Mouse (Mus musculus) testis, adult 2 months (tissue): ENCODE results near the gene Tmem156.
"Not testable (repeated sequence)": the region's sequence is repeated elsewhere in the genome, so short reads cannot be mapped to it uniquely, and the experiment has no call there.

Experiments used
- CTCF ChIP-seq: fragments of 200-500 bp; IDR thresholded peaks from 2 replicates; pipeline ENCODE4 v1.5.1; 2012; ENCODE audit warnings: low read depth, mild to moderate bottlenecking, inconsistent platforms, low read length, moderate library complexity; ENCODE audit not compliant: control insufficient read depth, insufficient read depth, insufficient replicate concordance
- POLR2A ChIP-seq: fragments of 200-500 bp; IDR thresholded peaks from 2 replicates; pipeline ENCODE4 v1.6.1; 2012; ENCODE audit warnings: low read depth, mild to moderate bottlenecking, inconsistent platforms, low read length, moderate library complexity; ENCODE audit not compliant: control insufficient read depth

DNA sequence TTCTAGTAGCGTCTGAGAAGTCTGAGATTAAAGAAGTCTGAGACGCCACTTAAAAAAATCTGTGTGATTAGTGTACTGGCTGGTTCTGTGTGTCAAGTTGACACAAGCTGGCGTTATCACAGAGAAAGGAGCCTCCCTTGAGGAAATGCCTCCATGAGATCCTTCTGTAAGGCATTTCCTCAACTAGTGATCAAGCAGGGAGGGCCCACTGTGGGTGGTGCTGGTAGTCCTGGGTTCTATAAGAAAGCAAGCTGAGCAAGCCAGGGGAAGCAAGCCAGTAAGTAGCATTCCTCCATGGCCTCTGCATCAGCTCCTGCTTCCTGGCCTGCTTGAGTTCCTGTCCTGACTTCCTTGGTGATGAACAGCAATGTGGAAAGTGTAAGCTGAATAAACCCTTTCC is 20.3 kb upstream of the Tmem156 start:
- not testable (repeated sequence) for TF ChIP-seq POLR2A, CTCF
